Mouse (Mus musculus): ENCODE results near the gene Macrod2.

The Macrod2 gene

DNA sequence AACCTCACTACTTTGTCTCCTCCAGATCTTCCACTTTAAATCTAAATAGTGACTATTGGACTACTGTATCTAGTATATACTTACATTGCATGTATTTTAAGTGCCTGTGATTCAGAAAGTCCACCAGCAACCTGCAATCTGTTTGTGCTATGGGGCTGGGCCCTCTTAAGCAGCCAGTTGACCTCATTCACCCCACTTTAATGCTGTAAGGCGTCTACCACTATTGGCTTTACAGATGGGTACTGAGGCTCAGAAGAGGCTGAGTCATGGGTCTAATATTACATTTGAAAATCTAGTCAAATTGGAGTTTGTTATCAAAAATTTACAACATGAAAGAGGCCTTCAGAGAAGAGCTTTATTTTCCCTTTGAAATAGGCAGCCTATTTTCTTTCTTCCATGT lies 722.5 kb downstream of the Macrod2 start:
- no peak for DNase-seq

DNA sequence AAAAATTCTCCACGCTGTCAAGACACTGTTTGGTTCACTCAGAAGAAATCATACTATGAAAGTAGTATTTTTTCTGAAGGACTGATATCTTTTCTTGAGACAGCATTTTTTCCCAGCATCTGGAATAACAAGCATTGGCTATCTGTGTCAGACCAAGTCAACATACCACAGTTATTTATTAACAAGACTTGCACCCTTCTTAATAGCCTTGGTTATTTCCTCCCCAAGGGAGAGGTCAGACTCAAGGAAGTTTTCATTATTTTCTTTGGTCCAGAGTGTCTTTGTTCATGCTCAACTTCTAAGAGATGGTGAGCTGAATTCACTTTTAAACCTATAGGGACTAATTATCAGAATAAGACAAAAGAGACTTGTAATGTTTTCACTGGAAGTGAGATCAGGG lies 728.8 kb downstream of the Macrod2 start:
- DNase-seq: no peak

- DNase-seq: no peak
These were observed 730.5 kb downstream of the Macrod2 start for GRCm38 (mm10) chr2:141125638-141126037.

DNA sequence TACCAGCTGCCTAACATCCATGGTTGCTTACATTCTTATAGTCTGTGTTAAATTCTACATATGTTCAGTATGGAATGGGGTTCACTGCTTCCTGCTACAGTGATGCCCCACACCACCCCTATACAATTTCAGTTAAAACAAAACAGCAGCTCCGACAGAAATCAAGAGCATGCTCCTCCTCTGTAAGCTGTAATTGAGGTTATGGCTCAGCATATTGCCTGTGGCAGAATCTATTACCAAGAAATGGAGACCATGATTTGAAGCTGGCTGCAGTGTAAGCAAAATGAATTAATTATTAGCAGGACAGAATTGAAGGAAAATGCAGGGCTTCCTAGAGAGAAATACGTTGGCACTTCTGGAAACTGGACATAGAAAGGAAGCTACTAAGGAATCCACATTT lies 747.2 kb downstream of the Macrod2 start:
- no peak for DNase-seq

GRCm38 (mm10) chr2:141152011-141152772 lies 757.1 kb downstream of the Macrod2 start:
- no peak for DNase-seq

DNA sequence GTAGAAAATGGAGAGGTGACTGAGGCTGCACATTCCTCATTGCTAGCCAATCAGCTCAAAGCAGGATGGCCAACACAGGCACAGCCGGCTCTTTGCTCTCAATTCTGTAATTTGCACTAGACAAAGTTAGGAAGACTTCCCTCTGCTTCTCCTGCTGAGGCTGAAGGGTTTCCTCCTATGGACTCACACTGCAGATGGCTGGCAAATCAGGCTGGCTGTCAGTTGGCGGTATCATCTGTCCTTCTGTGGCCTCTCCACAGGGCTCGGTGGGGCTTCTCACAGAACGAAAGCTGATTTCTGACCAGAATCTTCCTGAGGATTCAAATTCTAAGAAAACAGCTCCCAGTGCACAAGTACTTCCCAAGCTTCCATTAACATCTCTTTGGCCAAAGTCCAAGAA lies 760.9 kb downstream of the Macrod2 start:
- peak; percentile 79 for DNase-seq

DNA sequence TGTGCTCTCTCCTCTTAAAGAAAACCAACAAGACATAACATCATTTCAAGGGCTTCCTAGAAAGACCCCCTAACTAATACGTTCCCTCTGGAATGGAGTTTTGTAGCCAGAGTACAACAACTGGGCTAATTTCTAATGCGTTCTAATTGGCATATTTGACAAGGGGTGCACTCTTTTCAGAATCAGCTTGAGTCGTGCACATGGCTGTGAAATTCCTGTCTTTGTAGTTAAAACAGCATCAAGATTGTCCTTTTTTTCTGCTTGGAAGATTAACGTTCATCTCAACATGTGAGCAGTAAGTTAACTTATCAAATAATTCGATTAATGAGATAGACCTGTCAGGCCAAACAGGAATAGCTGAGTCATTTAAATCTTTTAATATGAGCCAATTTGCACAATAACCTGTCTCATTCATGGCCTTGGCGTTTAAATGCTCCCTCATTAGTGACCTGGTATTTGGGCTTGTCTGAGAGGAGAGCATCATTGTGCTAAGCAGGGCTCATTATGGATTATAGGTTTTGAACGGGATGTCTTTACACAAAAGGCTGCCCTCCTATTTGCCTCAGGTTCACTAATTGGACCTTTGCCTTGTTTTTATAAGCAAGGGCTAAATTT lies 762.0 kb downstream of the Macrod2 start:
- no peak for DNase-seq

DNA sequence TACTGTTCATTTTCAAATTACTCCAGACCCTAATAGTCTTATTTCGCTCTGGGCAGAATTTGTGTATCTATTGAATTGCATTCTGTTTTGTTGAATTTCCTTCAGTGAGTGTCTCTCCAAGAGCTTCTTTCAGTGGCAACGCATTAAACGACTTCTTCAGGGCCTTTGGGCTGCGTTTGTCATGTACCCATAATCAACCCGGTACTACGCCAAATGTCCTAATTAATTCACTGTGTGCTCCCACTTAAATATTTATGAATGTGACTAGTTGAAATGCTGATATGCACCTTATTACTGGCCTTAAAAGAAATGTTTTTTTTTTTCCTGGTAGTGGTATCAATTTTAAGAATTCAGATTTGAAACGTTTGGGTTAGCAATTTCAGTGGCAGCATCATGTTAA lies 763.1 kb downstream of the Macrod2 start:
- no peak for DNase-seq

GRCm38 (mm10) chr2:141163918-141164317 lies 768.8 kb downstream of the Macrod2 start:
- DNase-seq: no peak

GRCm38 (mm10) chr2:141169586-141169985 lies 774.5 kb downstream of the Macrod2 start:
- no peak for DNase-seq

- no peak for DNase-seq
These were observed 778.1 kb downstream of the Macrod2 start for GRCm38 (mm10) chr2:141173167-141173566.

DNA sequence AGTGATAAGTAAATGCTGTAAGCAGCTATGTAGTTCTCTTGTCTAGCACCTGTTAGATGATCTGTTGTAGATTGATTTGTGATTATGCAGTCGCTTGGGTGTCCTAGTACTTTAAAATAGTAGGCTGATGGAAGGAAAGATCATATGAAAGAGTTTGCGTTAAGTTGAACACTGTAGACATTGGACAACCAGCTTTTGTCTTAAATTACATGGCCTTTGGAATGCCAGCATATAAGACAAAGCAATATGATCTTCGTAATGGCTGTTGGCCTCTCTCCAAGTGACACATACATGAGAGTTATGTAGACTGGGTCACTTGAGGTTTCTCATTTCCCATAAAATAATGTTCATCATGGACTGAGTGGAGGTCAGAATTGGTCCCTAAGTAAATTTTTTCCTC lies 778.5 kb downstream of the Macrod2 start:
- no peak for DNase-seq

GRCm38 (mm10) chr2:141180656-141181055 lies 785.5 kb downstream of the Macrod2 start:
- DNase-seq: no peak

- DNase-seq: no peak
These were observed 787.1 kb downstream of the Macrod2 start for GRCm38 (mm10) chr2:141182034-141182759.

GRCm38 (mm10) chr2:141194476-141194875 lies 799.4 kb downstream of the Macrod2 start:
- DNase-seq: no peak

- DNase-seq: no peak
These were observed 805.4 kb downstream of the Macrod2 start for GRCm38 (mm10) chr2:141200481-141200880.

DNA sequence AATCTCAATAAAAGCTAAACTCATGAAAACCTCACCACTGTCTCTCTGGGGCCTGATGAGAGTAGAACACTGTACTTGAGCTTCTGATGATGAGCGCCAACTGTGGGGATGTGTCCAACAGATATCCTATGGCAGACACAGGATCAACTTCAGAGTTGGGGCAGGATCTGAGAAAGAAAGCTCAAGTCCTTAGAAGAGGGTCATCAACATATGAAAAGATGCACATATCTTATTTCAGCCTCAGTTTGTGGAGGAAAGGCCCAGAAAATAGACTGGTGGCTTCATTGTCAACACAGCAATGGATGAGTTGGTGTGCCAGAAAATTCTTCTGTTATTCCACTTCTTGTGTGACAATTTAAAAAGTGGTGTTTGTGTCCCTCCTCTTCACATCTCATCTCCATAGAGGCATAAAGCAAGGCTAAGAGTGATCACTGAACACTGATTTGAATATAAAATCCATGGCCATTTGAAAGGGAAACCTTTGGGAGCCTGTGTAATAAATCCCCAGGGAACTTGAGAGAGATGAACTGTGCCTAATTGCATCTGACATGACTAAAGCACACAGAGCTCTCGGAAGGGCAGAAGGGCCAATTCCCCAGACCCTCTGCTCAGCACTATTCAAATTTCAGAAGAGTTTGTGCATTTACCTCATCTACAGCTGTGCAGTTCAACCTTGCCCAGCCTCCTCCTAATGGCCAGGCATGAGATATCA lies 806.4 kb downstream of the Macrod2 start:
- no peak for DNase-seq

DNA sequence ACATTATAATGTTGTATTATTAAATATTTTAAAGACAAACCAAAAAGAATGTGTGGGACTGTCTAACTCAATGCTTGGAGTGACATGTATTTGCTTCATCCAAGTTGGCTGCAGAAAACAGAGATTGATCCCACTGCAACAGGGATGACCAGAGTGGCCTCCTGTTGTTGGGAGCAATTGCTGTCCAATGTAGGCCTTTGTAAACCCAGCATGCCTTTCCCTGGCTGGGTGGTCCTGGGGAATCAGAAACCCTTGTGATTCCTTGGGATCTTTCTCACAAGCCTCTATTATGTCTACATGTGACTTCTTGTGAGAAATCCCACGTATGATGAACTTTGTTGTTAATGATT lies 806.9 kb downstream of the Macrod2 start:
- no peak for DNase-seq

GRCm38 (mm10) chr2:141211346-141211745 lies 816.2 kb downstream of the Macrod2 start:
- no peak for DNase-seq

GRCm38 (mm10) chr2:141212291-141212690 lies 817.2 kb downstream of the Macrod2 start:
- no peak for DNase-seq

DNA sequence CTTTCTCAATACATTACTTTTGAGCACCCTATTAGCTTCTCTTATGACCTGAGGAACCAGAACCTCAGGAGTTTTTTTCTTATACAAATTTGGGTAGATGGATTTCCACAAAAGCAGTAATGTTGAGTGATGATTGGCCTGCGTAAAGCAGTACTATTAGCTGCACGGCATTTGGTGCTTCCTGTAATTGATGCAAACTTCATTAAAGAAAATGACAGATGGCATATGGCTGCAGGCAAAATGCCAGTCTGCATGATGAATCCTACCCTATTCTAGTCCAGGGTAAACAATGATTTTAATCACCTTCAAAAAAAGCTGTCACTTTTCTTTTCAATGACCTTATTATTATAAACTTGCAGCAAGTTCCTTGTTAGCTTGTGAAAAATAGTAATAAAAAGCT lies 822.4 kb downstream of the Macrod2 start:
- DNase-seq: peak; percentile 62

DNA sequence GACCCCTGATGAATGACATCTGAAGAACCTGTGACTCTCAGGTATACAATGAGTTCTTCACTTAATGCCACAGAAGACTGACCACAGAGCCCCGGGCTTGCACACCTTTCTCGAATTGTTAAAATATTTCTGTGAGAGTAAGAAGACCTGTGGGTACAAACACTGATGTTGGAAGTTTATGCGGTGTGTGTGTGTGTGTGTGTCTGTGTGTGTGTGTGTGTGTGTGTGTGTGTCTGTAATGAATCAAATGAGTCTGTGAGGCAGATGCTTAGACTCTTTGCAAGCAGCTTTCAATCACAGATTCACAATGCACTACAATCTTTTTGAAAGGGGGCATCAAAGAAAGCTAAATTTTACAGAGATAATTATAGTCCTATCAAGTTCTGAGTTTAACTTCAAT lies 822.8 kb downstream of the Macrod2 start:
- DNase-seq: no peak

- no peak for DNase-seq
These were observed 833.7 kb downstream of the Macrod2 start for GRCm38 (mm10) chr2:141228809-141229208.

DNA sequence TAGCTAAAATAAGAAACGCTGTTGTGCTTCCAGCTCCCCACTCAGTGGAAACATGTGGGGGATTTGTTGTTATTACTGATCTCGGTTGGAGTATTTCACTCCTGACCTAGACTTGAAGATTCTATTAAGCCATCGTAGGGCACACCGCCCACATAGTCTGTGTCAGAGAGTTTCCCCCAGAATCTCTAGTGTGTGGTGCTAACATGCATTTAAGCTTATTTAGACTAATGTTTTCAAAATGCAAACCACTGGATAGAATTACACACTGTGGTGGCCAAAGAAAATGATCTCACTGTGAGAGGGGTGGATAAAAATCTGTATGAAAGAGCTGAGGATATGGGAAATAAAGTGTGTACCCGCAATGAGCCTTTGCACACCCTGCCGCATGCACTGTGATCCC lies 834.7 kb downstream of the Macrod2 start:
- DNase-seq: no peak

All from cerebellum, adult 9-11 months (tissue).